Mouse (Mus musculus): ENCODE results near the gene Llgl2.
A peak's percentile ranks its signal among the peaks of the same experiment; 100 is the strongest.

Llgl2 gene

GRCm38 (mm10) chr11:115876438-115876837 lies 52.6 kb downstream of the Llgl2 start:
- no peak for DNase-seq (ENCODE audit: low spot score in 2 of 2)

GRCm38 (mm10) chr11:115877174-115877755 lies 53.4 kb downstream of the Llgl2 start:
- DNase-seq (ENCODE audit: low spot score in 2 of 2), result no peak

GRCm38 (mm10) chr11:115878071-115878470 lies 54.2 kb downstream of the Llgl2 start:
- no peak for DNase-seq (ENCODE audit: low spot score in 2 of 2)

- DNase-seq (ENCODE audit: low spot score in 2 of 2), result no peak
Measured at GRCm38 (mm10) chr11:115881002-115881401, 57.2 kb downstream of the Llgl2 start.

GRCm38 (mm10) chr11:115883251-115883650 lies 59.4 kb downstream of the Llgl2 start:
- DNase-seq (ENCODE audit: low spot score in 2 of 2), result no peak

GRCm38 (mm10) chr11:115884361-115884760 lies 60.5 kb downstream of the Llgl2 start:
- DNase-seq (ENCODE audit: low spot score in 2 of 2), result no peak

- no peak for DNase-seq (ENCODE audit: low spot score in 2 of 2)
Measured at GRCm38 (mm10) chr11:115885281-115885680, 61.4 kb downstream of the Llgl2 start.

- no peak for DNase-seq (ENCODE audit: low spot score in 2 of 2)
Measured at GRCm38 (mm10) chr11:115886446-115886845, 62.6 kb downstream of the Llgl2 start.

GRCm38 (mm10) chr11:115888020-115888419 lies 64.2 kb downstream of the Llgl2 start:
- no peak for DNase-seq (ENCODE audit: low spot score in 2 of 2)

- DNase-seq (ENCODE audit: low spot score in 2 of 2), result no peak
Measured at GRCm38 (mm10) chr11:115889159-115889558, 65.3 kb downstream of the Llgl2 start.

GRCm38 (mm10) chr11:115892213-115892612 lies 68.4 kb downstream of the Llgl2 start:
- DNase-seq (ENCODE audit: low spot score in 2 of 2), result no peak

GRCm38 (mm10) chr11:115893071-115893470 lies 69.2 kb downstream of the Llgl2 start:
- no peak for DNase-seq (ENCODE audit: low spot score in 2 of 2)

- DNase-seq (ENCODE audit: low spot score in 2 of 2), result peak in 1 of 2 experiments; percentile 8
Measured at GRCm38 (mm10) chr11:115894755-115895520, 71.1 kb downstream of the Llgl2 start.

- no peak for DNase-seq (ENCODE audit: low spot score in 2 of 2)
Measured at GRCm38 (mm10) chr11:115898446-115898845, 74.6 kb downstream of the Llgl2 start.

GRCm38 (mm10) chr11:115898886-115899285 lies 75.0 kb downstream of the Llgl2 start:
- peak; percentile 58 to 75 for DNase-seq (ENCODE audit: low spot score in 2 of 2)

GRCm38 (mm10) chr11:115899486-115900266 lies 75.8 kb downstream of the Llgl2 start, which contains the start of gene Smim5:
Gene Smim5, plus strand, starts transcription at chr11:115899966.
- no peak for DNase-seq (ENCODE audit: low spot score in 2 of 2)

GRCm38 (mm10) chr11:115900561-115901337 lies 76.9 kb downstream of the Llgl2 start:
- DNase-seq (ENCODE audit: low spot score in 2 of 2), result no peak

- DNase-seq (ENCODE audit: low spot score in 2 of 2), result no peak
Measured at GRCm38 (mm10) chr11:115901338-115902161, 77.7 kb downstream of the Llgl2 start.

GRCm38 (mm10) chr11:115902177-115902576 lies 78.3 kb downstream of the Llgl2 start:
- DNase-seq (ENCODE audit: low spot score in 2 of 2), result no peak

- DNase-seq (ENCODE audit: low spot score in 2 of 2), result no peak
Measured at GRCm38 (mm10) chr11:115902831-115903230, 79.0 kb downstream of the Llgl2 start.
